Mouse (Mus musculus) limb, embryonic 13.5 days (tissue): ENCODE results near the gene Olfr325. TPM values are rescaled to one million over a fixed set of nuclear protein-coding genes. Genes with fewer than 3 reads are reported as not detected.

ENCODE experiments used
- polyA plus RNA-seq: library from polyadenylated mRNA; unstranded; fragments of >200 nt; fragmentation: Nextera tagmentation; extraction: Ambion mirVana; gene quantifications from 2 replicates; pipeline ENCODE4 v1.2.1, GENCODE M21; 2015

The Olfr325 gene
- polyA plus RNA-seq, 1 experiment from 2014 or later = not detected

Other genes starting within 250 kb of the Olfr325 start
- 32.6 and 38.8 TPM in 2 replicates for gene Zfp672, start 247.4 kb upstream of the Olfr325 start, polyA plus RNA-seq
- gene Sh3bp5l, start 247.0 kb upstream of the Olfr325 start, polyA plus RNA-seq = 35.7 and 36.9 TPM in 2 replicates
- gene Lypd8, start 198.7 kb upstream of the Olfr325 start, polyA plus RNA-seq = 0.23 TPM in 1 of 2 replicates, not detected in the other
- gene 1810065E05Rik, start 156.6 kb upstream of the Olfr325 start, polyA plus RNA-seq = not detected in 2 replicates
- gene Gm12253, start 145.2 kb upstream of the Olfr325 start, polyA plus RNA-seq = not detected in 2 replicates
- not detected in 2 replicates for gene Lypd9, start 124.8 kb upstream of the Olfr325 start, polyA plus RNA-seq
- gene Olfr30, start 115.5 kb upstream of the Olfr325 start, polyA plus RNA-seq = not detected in 2 replicates
- not detected in 2 replicates for gene Olfr332, start 85.2 kb upstream of the Olfr325 start, polyA plus RNA-seq
- not detected in 2 replicates for gene Olfr331, start 75.2 kb upstream of the Olfr325 start, polyA plus RNA-seq
- not detected in 2 replicates for gene Olfr330, start 42.9 kb upstream of the Olfr325 start, polyA plus RNA-seq
- not detected in 2 replicates for gene Olfr329-ps, start 31.3 kb upstream of the Olfr325 start, polyA plus RNA-seq
- 0.08 TPM in 1 of 2 replicates, not detected in the other for gene Olfr328, start 22.1 kb upstream of the Olfr325 start, polyA plus RNA-seq
- gene Olfr224, start 7.2 kb upstream of the Olfr325 start, polyA plus RNA-seq = not detected in 2 replicates
- not detected in 2 replicates for gene Olfr324, start 17.4 kb downstream of the Olfr325 start, polyA plus RNA-seq
- gene 2210407C18Rik, start 38.3 kb downstream of the Olfr325 start, polyA plus RNA-seq = not detected in 2 replicates
- not detected in 2 replicates for gene Olfr323, start 52.8 kb downstream of the Olfr325 start, polyA plus RNA-seq
- 0.09 and 0.11 TPM in 2 replicates for gene Trim58, start 62.7 kb downstream of the Olfr325 start, polyA plus RNA-seq
- not detected in 2 replicates for gene Olfr322, start 81.1 kb downstream of the Olfr325 start, polyA plus RNA-seq
- gene Olfr320, start 103.4 kb downstream of the Olfr325 start, polyA plus RNA-seq = not detected in 2 replicates
- not detected in 2 replicates for gene Olfr319, start 121.4 kb downstream of the Olfr325 start, polyA plus RNA-seq
- not detected in 2 replicates for gene Olfr318, start 146.3 kb downstream of the Olfr325 start, polyA plus RNA-seq
- gene Olfr317, start 161.5 kb downstream of the Olfr325 start, polyA plus RNA-seq = not detected in 2 replicates
- gene Olfr316, start 175.0 kb downstream of the Olfr325 start, polyA plus RNA-seq = not detected in 2 replicates
- gene Olfr315, start 195.5 kb downstream of the Olfr325 start, polyA plus RNA-seq = not detected in 2 replicates
- gene Olfr314, start 205.2 kb downstream of the Olfr325 start, polyA plus RNA-seq = not detected in 2 replicates
- gene Fam183b, start 224.2 kb downstream of the Olfr325 start, polyA plus RNA-seq = not detected in 2 replicates
- gene Olfr313, start 237.3 kb downstream of the Olfr325 start, polyA plus RNA-seq = not detected in 2 replicates